In the genomic region with DNA sequence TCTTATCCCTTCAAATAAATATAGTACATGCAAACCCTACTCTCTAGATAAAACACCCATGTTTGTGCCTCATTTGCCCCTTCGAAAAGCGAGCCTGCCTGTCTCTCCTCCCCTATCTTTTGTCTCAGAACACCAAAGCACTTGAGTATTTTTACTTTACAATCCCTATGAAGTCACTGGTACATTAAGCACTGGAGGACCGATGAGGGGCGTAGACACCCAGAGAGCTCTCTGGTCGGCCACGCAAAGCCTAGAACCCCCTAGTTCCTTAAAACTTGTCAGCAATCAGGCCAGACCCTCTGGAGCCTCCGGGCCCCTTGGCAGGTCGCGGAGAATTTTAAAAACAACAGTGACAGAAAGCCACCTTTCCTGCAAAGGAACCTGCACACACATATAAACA, we compare ENCODE assay signal across 9 mouse cellular contexts. TPM values are rescaled to one million over a fixed set of nuclear protein-coding genes. Genes with fewer than 3 reads are reported as not detected.
DNase-seq lines count a peak whose midpoint lies in the region.
"Had no signal": no experiment of that assay in that cellular context is flagged by ENCODE, and none has a peak within 500 bp of the region (broad histone marks: within the 10 kb centered on the region; RNA-seq: fewer than 3 reads in every experiment).

No protein-coding gene starts in this region.

- intact Hi-C loops in heart, postnatal 10 days (cut with DNase I): no loop called here

- H3K36me3 ChIP-seq in heart, embryonic 10.5 days: no peaks in the 10 kb centered on the region
- H3K36me3 ChIP-seq in limb, embryonic 10.5 days: no peaks in the 10 kb centered on the region

- H3K4me1 ChIP-seq in heart, embryonic 10.5 days: peaks cover 28% of the 10 kb centered on the region
- H3K4me1 ChIP-seq in limb, embryonic 10.5 days: peaks cover 27% of the 10 kb centered on the region

- H3K9me3 ChIP-seq in heart, embryonic 10.5 days: no peaks in the 10 kb centered on the region
- no peaks in the 10 kb centered on the region for H3K9me3 ChIP-seq in limb, embryonic 10.5 days (replicated peaks)

- peaks cover 5% of the 10 kb centered on the region for H3K27me3 ChIP-seq in heart, embryonic 10.5 days (ENCODE audit: insufficient read depth, poor library complexity, severe bottlenecking)
- H3K27me3 ChIP-seq in limb, embryonic 10.5 days (ENCODE audit: low read depth, poor library complexity, severe bottlenecking): no peaks in the 10 kb centered on the region

- peak overlapping the region; percentile 82 for H3K4me3 ChIP-seq in heart, embryonic 10.5 days
- H3K4me3 ChIP-seq in limb, embryonic 10.5 days: peak overlapping the region; percentile 26
- H3K4me3 ChIP-seq: erythroblast, embryonic 14.5 days had no signal

- no peak overlapping the region; the same call in 1 of the 2 replicates for H3K27ac ChIP-seq in heart, embryonic 10.5 days
- no peak overlapping the region for H3K27ac ChIP-seq in limb, embryonic 10.5 days

- DNase-seq in heart, embryonic 10.5 days (ENCODE audit: low spot score): no peak
- no peak for DNase-seq in heart, postnatal 10 days
- peak; percentile 32 to 33 for DNase-seq in right cerebral cortex, adult 2 months (ENCODE audit: low spot score in 2 of 2)
- no peak for DNase-seq in right cerebral cortex, postnatal 36 days (ENCODE audit: low spot score in 2 of 2)
- no peak for DNase-seq in limb, embryonic 10.5 days (ENCODE audit: low spot score)
- DNase-seq in spleen, postnatal 10 days (ENCODE audit: low spot score in 2 of 2): no peak
- no peak for DNase-seq in urinary bladder, postnatal 10 days (ENCODE audit: low spot score)
- no peak for DNase-seq in thymus, adult 18-20 months

- WGBS in heart, embryonic 10.5 days: 50% methylated on average over 9 of the region's 9 CpGs
- WGBS in limb, embryonic 10.5 days: 65% methylated on average over 9 of the region's 9 CpGs

RNA-seq across cellular contexts. Expression of gene Mark1, which starts 1.2 kb away (rescaled TPM):
- polyA plus RNA-seq in heart, embryonic 10.5 days (2016; fragmentation: Nextera tagmentation; extraction: Ambion mirVana): 1.8 and 2.4 TPM in 2 replicates
- total RNA-seq in heart, postnatal 10 days (2021): 1 to 10 TPM; 8.7 to 9.0 TPM
- 2.2 and 2.4 TPM in 2 replicates for polyA plus RNA-seq in limb, embryonic 10.5 days (2016; fragmentation: Nextera tagmentation; extraction: Ambion mirVana)
- polyA plus RNA-seq: erythroblast, embryonic 14.5 days had no signal

Comparison
In these comparisons a context has a peak if more than half of its experiments do, and no peak if none do; other contexts are left out.
1. DNase-seq: peak in right cerebral cortex, adult 2 months (2 of 2); none in heart, embryonic 10.5 days (single experiment), heart, postnatal 10 days (0 of 2), right cerebral cortex, postnatal 36 days (0 of 2), limb, embryonic 10.5 days (single experiment), spleen, postnatal 10 days (0 of 2), urinary bladder, postnatal 10 days (single experiment) and thymus, adult 18-20 months (0 of 2).